Comparison of ENCODE assay signal across 8 mouse cellular contexts in genomic region chr17:28025541-28025961, GRCm38 (mm10). TPM values are rescaled to one million over a fixed set of nuclear protein-coding genes. Genes with fewer than 3 reads are reported as not detected.
A peak's percentile ranks its signal among the peaks of the same experiment; 100 is the strongest.
DNase-seq lines count a peak whose midpoint lies in the region; ATAC-seq lines count a peak whose summit lies in the region.

No protein-coding gene starts in this region.

- 29% methylated on average over 5 of the region's 5 CpGs for WGBS in intestine, embryonic 15.5 days
- 52% methylated on average over 5 of the region's 5 CpGs for WGBS in liver, embryonic 15.5 days (ENCODE audit: insufficient replicate concordance)

- no peaks in the 10 kb centered on the region for H3K36me3 ChIP-seq in intestine, embryonic 15.5 days
- 0 out of 2 replicates have a peak, but pooled peaks cover 3% of the 10 kb centered on the region for H3K36me3 ChIP-seq in liver, embryonic 15.5 days (replicated peaks)

- peaks cover 37% of the 10 kb centered on the region for H3K4me1 ChIP-seq in intestine, embryonic 15.5 days (replicated peaks)
- H3K4me1 ChIP-seq in liver, embryonic 15.5 days (replicated peaks), result peaks cover 39% of the 10 kb centered on the region

- no peak overlapping the region for H3K4me2 ChIP-seq in intestine, embryonic 15.5 days (replicated peaks)
- no peak overlapping the region for H3K4me2 ChIP-seq in liver, embryonic 15.5 days

- no peak overlapping the region for H3K4me3 ChIP-seq in intestine, embryonic 15.5 days (replicated peaks)
- no peak overlapping the region for H3K4me3 ChIP-seq in liver, embryonic 15.5 days (replicated peaks)

- no peaks in the 10 kb centered on the region for H3K27me3 ChIP-seq in intestine, embryonic 15.5 days (replicated peaks)
- no peaks in the 10 kb centered on the region for H3K27me3 ChIP-seq in liver, embryonic 15.5 days

- peak; percentile 82 for ATAC-seq in intestine, embryonic 15.5 days
- peak; percentile 29; the same call in 1 of the 2 replicates for ATAC-seq in liver, embryonic 15.5 days (ENCODE audit: insufficient read depth)

- peak overlapping the region; percentile 71 for H3K27ac ChIP-seq in intestine, embryonic 15.5 days
- peak overlapping the region; percentile 59 for H3K27ac ChIP-seq in liver, embryonic 15.5 days (replicated peaks)

- H3K9ac ChIP-seq in intestine, embryonic 15.5 days, result 0 out of 2 replicates have a peak overlapping the region, but pooled peaks have one; percentile 5
- H3K9ac ChIP-seq in liver, embryonic 15.5 days, result no peak overlapping the region

- no peaks in the 10 kb centered on the region for H3K9me3 ChIP-seq in intestine, embryonic 15.5 days
- no peaks in the 10 kb centered on the region for H3K9me3 ChIP-seq in liver, embryonic 15.5 days (replicated peaks)

- peak; percentile 37 for DNase-seq in ovary, adult 18-20 months (ENCODE audit: low spot score)
- DNase-seq in ovary, postnatal 10 days (ENCODE audit: low spot score), result no peak
- DNase-seq in yolk sac, embryonic 10.5 days (ENCODE audit: low spot score), result peak; percentile 57
- no peak for DNase-seq in spleen, postnatal 36 days (ENCODE audit: low spot score in 2 of 2)
- DNase-seq in embryo, embryonic 9.5 days (ENCODE audit: extremely low spot score), result no peak
- no peak for DNase-seq in cerebellum, postnatal 4 days (ENCODE audit: low spot score in 2 of 2)

RNA-seq across cellular contexts. Expression of gene Tcp11, which starts 54.9 kb away (rescaled TPM):
- 1.2 and 1.6 TPM in 2 replicates for polyA plus RNA-seq in intestine, embryonic 15.5 days (2015; fragmentation: Nextera tagmentation; extraction: Ambion mirVana)
- polyA plus RNA-seq in liver, embryonic 15.5 days (2015; fragmentation: Nextera tagmentation; extraction: Ambion mirVana), result 0.17 and 0.18 TPM in 2 replicates

Comparison
In these comparisons a context has a peak if more than half of its experiments do, and no peak if none do; other contexts are left out.
1. DNase-seq: peak in ovary, adult 18-20 months (single experiment) and yolk sac, embryonic 10.5 days (single experiment); none in ovary, postnatal 10 days (single experiment), spleen, postnatal 36 days (0 of 2), embryo, embryonic 9.5 days (single experiment) and cerebellum, postnatal 4 days (0 of 2).